Mouse (Mus musculus): ENCODE measurements at regions not wholly inside any gene's neighbourhood (a gene's known extent, or its start where the extent isn't known, plus 50 kb on each side); places are given as distances from the start of the nearest gene placed in this dataset.
A peak's percentile ranks its signal among the peaks of the same experiment; 100 is the strongest.

- Histone ChIP-seq H3K27ac (ENCODE audit: low read length) (no peak overlapping the region), H3K4me3 (ENCODE audit: low read length) (no peak overlapping the region), H3K9me3 (replicated peaks; ENCODE audit: control insufficient read depth, low read length) (no peaks in the 10 kb centered on the region), H3K27me3 (ENCODE audit: control insufficient read depth, insufficient read depth, low read length) (no peaks in the 10 kb centered on the region), H3K4me2 (ENCODE audit: low read depth, low read length) (no peak overlapping the region), H3K36me3 (ENCODE audit: control insufficient read depth, insufficient read depth) (no peaks in the 10 kb centered on the region), H3K9ac (ENCODE audit: low read length) (no peak overlapping the region), H3K4me1 (ENCODE audit: control insufficient read depth, insufficient read depth, low read length) (no peaks in the 10 kb centered on the region)
- ATAC-seq (replicated peaks; ENCODE audit: extremely low read depth, insufficient read depth, low FRiP score), result no peak
- WGBS, result 63% methylated on average over 5 of the region's 5 CpGs
Measured at GRCm38 (mm10) chr13:34800906-34801305, 66.3 kb downstream of the Fam50b start.

GRCm38 (mm10) chr13:34806532-34807092, 68.5 kb upstream of the Prpf4b start:
- H3K9ac ChIP-seq (ENCODE audit: low read length), result no peak overlapping the region
- H3K9me3 ChIP-seq (replicated peaks; ENCODE audit: control insufficient read depth, low read length), result no peaks in the 10 kb centered on the region
- 50% methylated on average over 9 of the region's 9 CpGs for WGBS
- no peak overlapping the region for H3K4me2 ChIP-seq (ENCODE audit: low read depth, low read length)
- H3K4me3 ChIP-seq (ENCODE audit: low read length), result no peak overlapping the region
- H3K27ac ChIP-seq (ENCODE audit: low read length), result no peak overlapping the region
- peak; percentile 60; the same call in 1 of the 2 replicates for ATAC-seq (replicated peaks; ENCODE audit: extremely low read depth, insufficient read depth, low FRiP score)
- no peaks in the 10 kb centered on the region for H3K36me3 ChIP-seq (ENCODE audit: control insufficient read depth, insufficient read depth)
- H3K27me3 ChIP-seq (ENCODE audit: control insufficient read depth, insufficient read depth, low read length), result no peaks in the 10 kb centered on the region
- peaks cover 2% of the 10 kb centered on the region; the same call in 1 of the 2 replicates for H3K4me1 ChIP-seq (ENCODE audit: control insufficient read depth, insufficient read depth, low read length)

- Histone ChIP-seq H3K4me3 (ENCODE audit: low read length) (no peak overlapping the region), H3K27ac (ENCODE audit: low read length) (no peak overlapping the region), H3K4me2 (ENCODE audit: low read depth, low read length) (no peak overlapping the region), H3K9ac (ENCODE audit: low read length) (no peak overlapping the region), H3K36me3 (ENCODE audit: control insufficient read depth, insufficient read depth) (no peaks in the 10 kb centered on the region), H3K4me1 (ENCODE audit: control insufficient read depth, insufficient read depth, low read length) (peaks cover 8% of the 10 kb centered on the region), H3K27me3 (ENCODE audit: control insufficient read depth, insufficient read depth, low read length) (no peaks in the 10 kb centered on the region), H3K9me3 (replicated peaks; ENCODE audit: control insufficient read depth, low read length) (peaks cover 6% of the 10 kb centered on the region)
- WGBS, result 88% methylated on average over 1 of the region's 1 CpGs
- no peak for ATAC-seq (replicated peaks; ENCODE audit: extremely low read depth, insufficient read depth, low FRiP score)
Measured at GRCm38 (mm10) chr13:34809536-34809935, 65.6 kb upstream of the Prpf4b start.

GRCm38 (mm10) chr13:34814161-34815056, 60.7 kb upstream of the Prpf4b start:
- H3K36me3 ChIP-seq (ENCODE audit: control insufficient read depth, insufficient read depth), result no peaks in the 10 kb centered on the region
- peak overlapping the region; percentile 69 for H3K27ac ChIP-seq (ENCODE audit: low read length)
- 10% methylated on average over 18 of the region's 18 CpGs for WGBS
- no peaks in the 10 kb centered on the region for H3K27me3 ChIP-seq (ENCODE audit: control insufficient read depth, insufficient read depth, low read length)
- H3K9ac ChIP-seq (ENCODE audit: low read length), result peak overlapping the region; percentile 43
- H3K4me2 ChIP-seq (ENCODE audit: low read depth, low read length), result peak overlapping the region; percentile 51
- ATAC-seq (replicated peaks; ENCODE audit: extremely low read depth, insufficient read depth, low FRiP score), result peak; percentile 61
- peaks cover 6% of the 10 kb centered on the region for H3K9me3 ChIP-seq (replicated peaks; ENCODE audit: control insufficient read depth, low read length)
- peaks cover 18% of the 10 kb centered on the region for H3K4me1 ChIP-seq (ENCODE audit: control insufficient read depth, insufficient read depth, low read length)
- H3K4me3 ChIP-seq (ENCODE audit: low read length), result no peak overlapping the region

- no peak overlapping the region for H3K4me3 ChIP-seq (ENCODE audit: low read length)
- H3K9ac ChIP-seq (ENCODE audit: low read length), result peak overlapping the region; percentile 43
- ATAC-seq (replicated peaks; ENCODE audit: extremely low read depth, insufficient read depth, low FRiP score), result no peak
- no peaks in the 10 kb centered on the region for H3K27me3 ChIP-seq (ENCODE audit: control insufficient read depth, insufficient read depth, low read length)
- H3K4me1 ChIP-seq (ENCODE audit: control insufficient read depth, insufficient read depth, low read length), result peaks cover 19% of the 10 kb centered on the region
- peak overlapping the region; percentile 69 for H3K27ac ChIP-seq (ENCODE audit: low read length)
- H3K9me3 ChIP-seq (replicated peaks; ENCODE audit: control insufficient read depth, low read length), result peaks cover 6% of the 10 kb centered on the region
- WGBS, result 35% methylated on average over 3 of the region's 3 CpGs
- H3K36me3 ChIP-seq (ENCODE audit: control insufficient read depth, insufficient read depth), result no peaks in the 10 kb centered on the region
- peak overlapping the region; percentile 51 for H3K4me2 ChIP-seq (ENCODE audit: low read depth, low read length)
Measured at GRCm38 (mm10) chr13:34815057-34815410, 60.1 kb upstream of the Prpf4b start.

GRCm38 (mm10) chr13:34818211-34818610, 56.9 kb upstream of the Prpf4b start:
- Histone ChIP-seq H3K4me2 (ENCODE audit: low read depth, low read length) (no peak overlapping the region), H3K27ac (ENCODE audit: low read length) (no peak overlapping the region), H3K27me3 (ENCODE audit: control insufficient read depth, insufficient read depth, low read length) (no peaks in the 10 kb centered on the region), H3K4me1 (ENCODE audit: control insufficient read depth, insufficient read depth, low read length) (peaks cover 29% of the 10 kb centered on the region), H3K36me3 (ENCODE audit: control insufficient read depth, insufficient read depth) (no peaks in the 10 kb centered on the region), H3K9ac (ENCODE audit: low read length) (no peak overlapping the region), H3K9me3 (replicated peaks; ENCODE audit: control insufficient read depth, low read length) (no peaks in the 10 kb centered on the region; the same call in 1 of the 2 replicates), H3K4me3 (ENCODE audit: low read length) (no peak overlapping the region)
- WGBS, result 37% methylated on average over 5 of the region's 5 CpGs
- ATAC-seq (replicated peaks; ENCODE audit: extremely low read depth, insufficient read depth, low FRiP score), result no peak

- no peak overlapping the region; the same call in 1 of the 2 replicates for H3K4me2 ChIP-seq (ENCODE audit: low read depth, low read length)
- no peak overlapping the region for H3K4me3 ChIP-seq (ENCODE audit: low read length)
- no peaks in the 10 kb centered on the region for H3K27me3 ChIP-seq (ENCODE audit: control insufficient read depth, insufficient read depth, low read length)
- H3K9me3 ChIP-seq (replicated peaks; ENCODE audit: control insufficient read depth, low read length), result no peaks in the 10 kb centered on the region
- no peak overlapping the region for H3K9ac ChIP-seq (ENCODE audit: low read length)
- no peaks in the 10 kb centered on the region for H3K36me3 ChIP-seq (ENCODE audit: control insufficient read depth, insufficient read depth)
- ATAC-seq (replicated peaks; ENCODE audit: extremely low read depth, insufficient read depth, low FRiP score), result peak; percentile 87
- WGBS, result 48% methylated on average over 4 of the region's 4 CpGs
- peaks cover 16% of the 10 kb centered on the region for H3K4me1 ChIP-seq (ENCODE audit: control insufficient read depth, insufficient read depth, low read length)
- H3K27ac ChIP-seq (ENCODE audit: low read length), result peak overlapping the region; percentile 69
Measured at GRCm38 (mm10) chr13:34820423-34820822, 54.7 kb upstream of the Prpf4b start.

- Histone ChIP-seq H3K4me1 (ENCODE audit: control insufficient read depth, insufficient read depth, low read length) (peaks cover 16% of the 10 kb centered on the region), H3K9ac (ENCODE audit: low read length) (no peak overlapping the region), H3K27me3 (ENCODE audit: control insufficient read depth, insufficient read depth, low read length) (no peaks in the 10 kb centered on the region), H3K36me3 (ENCODE audit: control insufficient read depth, insufficient read depth) (no peaks in the 10 kb centered on the region), H3K4me3 (ENCODE audit: low read length) (no peak overlapping the region), H3K9me3 (replicated peaks; ENCODE audit: control insufficient read depth, low read length) (peaks cover 3% of the 10 kb centered on the region), H3K4me2 (ENCODE audit: low read depth, low read length) (no peak overlapping the region), H3K27ac (ENCODE audit: low read length) (no peak overlapping the region)
- no peak for ATAC-seq (replicated peaks; ENCODE audit: extremely low read depth, insufficient read depth, low FRiP score)
- 95% methylated on average over 3 of the region's 3 CpGs for WGBS
Measured at GRCm38 (mm10) chr13:34821946-34822345, 53.2 kb upstream of the Prpf4b start.

- no peaks in the 10 kb centered on the region for H3K36me3 ChIP-seq (ENCODE audit: control insufficient read depth, insufficient read depth)
- WGBS, result 74% methylated on average over 1 of the region's 1 CpGs
- peaks cover 12% of the 10 kb centered on the region for H3K4me1 ChIP-seq (ENCODE audit: control insufficient read depth, insufficient read depth, low read length)
- ATAC-seq (replicated peaks; ENCODE audit: extremely low read depth, insufficient read depth, low FRiP score), result no peak
- no peaks in the 10 kb centered on the region for H3K27me3 ChIP-seq (ENCODE audit: control insufficient read depth, insufficient read depth, low read length)
- H3K4me3 ChIP-seq (ENCODE audit: low read length), result no peak overlapping the region
- H3K9ac ChIP-seq (ENCODE audit: low read length), result no peak overlapping the region
- peaks cover 3% of the 10 kb centered on the region for H3K9me3 ChIP-seq (replicated peaks; ENCODE audit: control insufficient read depth, low read length)
- H3K4me2 ChIP-seq (ENCODE audit: low read depth, low read length), result no peak overlapping the region
- H3K27ac ChIP-seq (ENCODE audit: low read length), result no peak overlapping the region
Measured at GRCm38 (mm10) chr13:34824157-34824556, 50.9 kb upstream of the Prpf4b start.

Data from heart, embryonic 16.5 days (tissue).